Mouse (Mus musculus) R1 (cell line): ENCODE data around the gene Fblim1.

Experiments used
- DNase-seq: peaks from one replicate; pipeline ENCODE4 v3.0.0-alpha.2; 2018; ENCODE audit warnings: low read depth, low spot score

Fblim1 gene

DNA sequence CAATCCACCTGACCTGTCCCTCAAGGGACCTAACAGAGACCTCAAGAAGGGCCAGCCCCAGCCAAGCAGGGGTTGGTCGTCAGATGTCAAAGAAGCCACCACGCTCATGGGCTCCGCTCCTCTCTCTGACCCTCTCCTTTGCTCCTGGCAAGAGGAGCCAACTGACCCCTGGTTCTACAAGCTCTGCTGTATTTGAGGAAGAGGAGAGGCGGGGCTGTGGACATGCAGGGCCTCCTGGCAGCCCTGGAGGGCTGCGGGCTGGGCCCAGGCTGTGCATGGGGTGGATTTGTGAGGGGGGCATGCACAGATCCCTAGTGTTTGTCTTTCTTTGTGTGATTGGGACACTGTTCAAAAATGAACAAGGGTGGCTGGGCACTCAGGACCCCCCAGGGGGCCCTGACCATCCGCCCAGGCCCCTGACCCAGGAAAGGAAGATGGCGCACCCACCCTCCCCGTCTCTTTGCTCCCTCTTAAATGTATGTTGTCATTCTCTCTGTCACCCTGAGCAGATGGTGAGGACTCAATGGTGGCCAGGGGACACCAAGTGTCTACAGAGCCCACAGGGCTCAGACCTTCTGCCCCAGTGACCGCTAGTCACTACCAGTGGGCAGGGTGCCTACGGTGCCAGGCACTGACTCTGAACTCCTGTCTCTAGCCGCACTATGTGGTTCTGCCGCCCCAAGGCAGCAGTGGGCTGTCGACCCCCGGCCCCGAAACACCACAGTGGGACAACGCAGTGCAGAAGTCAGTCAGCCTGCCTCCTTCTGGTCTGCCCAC, 20.1 kb upstream of the Fblim1 start:
- DNase-seq, result no peak

- peak; percentile 87 for DNase-seq
Observed at GRCm38 (mm10) chr4:141624983-141625773, 19.3 kb upstream of the Fblim1 start.

DNA sequence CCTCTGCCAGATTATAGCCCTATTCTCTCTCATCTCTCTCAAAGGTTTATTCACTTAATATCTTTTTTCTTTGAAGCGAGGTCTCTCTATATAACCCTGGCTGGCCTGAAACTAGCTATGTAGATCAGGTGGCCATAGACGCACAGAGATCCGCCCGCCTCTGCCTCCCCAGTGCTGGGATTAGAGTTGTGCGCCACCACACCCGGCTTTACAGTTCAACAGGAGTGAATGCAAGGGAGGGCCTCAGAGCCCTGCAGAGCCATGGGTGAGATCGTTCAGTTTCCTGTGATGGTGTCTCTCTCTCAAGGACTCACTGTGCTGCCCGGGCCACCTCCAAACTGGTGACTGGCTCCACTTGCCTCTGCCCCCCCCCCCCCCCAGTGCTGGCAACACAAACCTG, 18.2 kb upstream of the Fblim1 start:
- no peak for DNase-seq

DNA sequence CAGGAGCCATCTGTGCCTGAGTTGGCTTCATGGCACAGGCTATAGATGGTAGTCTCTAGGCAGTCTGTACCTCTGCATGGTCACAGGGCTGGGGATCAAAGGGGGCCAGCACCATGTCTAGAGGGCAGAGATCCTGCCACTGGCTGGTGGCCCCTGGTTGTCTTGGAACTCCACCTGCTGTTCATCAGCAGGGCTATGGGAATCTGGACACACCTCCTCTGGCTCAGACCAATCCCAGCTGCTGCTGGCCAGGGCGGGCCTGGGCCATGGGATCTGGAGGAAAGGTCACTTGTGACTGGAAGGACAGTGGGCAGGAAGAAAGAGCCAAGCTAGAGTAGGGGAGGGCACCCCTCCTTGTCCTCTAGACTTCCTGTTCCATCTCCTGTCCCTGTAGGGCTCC, 17.8 kb upstream of the Fblim1 start, which contains the start of gene Slc25a34:
Gene Slc25a34 (minus strand): TSS at position 156 of the 400 bp plus-strand sequence.
- peak; percentile 30 for DNase-seq

DNA sequence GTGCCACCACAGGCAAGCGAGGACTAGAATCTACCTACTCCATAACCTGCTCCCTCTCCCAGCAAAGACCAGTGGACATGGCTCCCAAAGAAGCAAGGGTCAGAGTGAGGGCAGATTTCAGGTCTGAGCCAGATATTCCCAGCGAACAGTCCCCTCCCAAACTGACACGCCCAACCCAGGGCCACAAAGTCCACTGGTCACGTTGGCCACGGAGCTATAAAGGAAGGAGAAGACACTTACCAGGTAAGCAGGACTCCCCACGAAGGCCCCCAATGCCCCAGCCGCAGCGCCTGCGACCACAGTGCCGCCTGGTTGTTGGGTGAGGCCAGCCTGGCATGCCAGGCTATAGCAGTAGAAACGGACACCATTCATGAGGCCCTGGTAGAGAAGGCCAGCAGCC, 17.1 kb upstream of the Fblim1 start:
- DNase-seq, result no peak

DNA sequence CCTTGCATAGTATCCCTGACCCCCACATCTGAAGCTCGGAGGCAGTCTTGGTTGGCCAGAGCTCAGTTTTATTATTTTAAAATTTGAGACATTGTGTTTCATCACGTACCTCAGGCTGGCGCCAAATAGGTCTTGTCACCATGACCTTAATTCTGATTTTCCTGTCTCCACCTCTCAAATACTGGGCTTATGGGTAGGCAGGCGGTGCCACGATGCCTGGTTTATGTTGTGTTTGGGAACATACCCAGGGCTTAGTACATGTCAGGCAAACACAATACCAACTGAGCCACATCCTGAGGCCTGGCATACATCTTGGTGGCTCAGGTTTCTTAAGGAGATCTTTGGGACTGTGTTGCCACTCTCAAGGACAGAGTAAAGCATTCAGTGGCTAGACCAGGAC, 16.7 kb upstream of the Fblim1 start:
- no peak for DNase-seq

GRCm38 (mm10) chr4:141622091-141622490, 16.2 kb upstream of the Fblim1 start:
- DNase-seq, result no peak

DNA sequence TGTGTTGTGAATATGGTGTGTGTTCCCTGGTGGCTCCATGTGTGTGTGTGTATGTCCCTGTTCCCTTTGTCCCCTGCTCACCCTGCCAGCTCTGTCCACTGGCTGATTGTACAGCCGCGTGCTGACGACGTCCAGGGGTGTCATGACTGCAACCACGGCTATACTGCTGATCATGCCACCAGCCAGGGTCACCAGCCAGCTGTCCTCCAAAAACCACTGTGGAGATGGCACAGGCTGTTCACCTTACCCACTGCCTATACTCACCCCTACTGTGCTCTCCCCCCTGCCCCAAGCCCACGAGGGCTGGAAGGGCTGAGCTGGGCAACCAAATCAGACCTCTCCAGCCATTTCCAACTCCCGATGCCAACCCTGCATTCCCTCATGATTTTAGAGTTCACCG, 15.4 kb upstream of the Fblim1 start:
- no peak for DNase-seq

DNA sequence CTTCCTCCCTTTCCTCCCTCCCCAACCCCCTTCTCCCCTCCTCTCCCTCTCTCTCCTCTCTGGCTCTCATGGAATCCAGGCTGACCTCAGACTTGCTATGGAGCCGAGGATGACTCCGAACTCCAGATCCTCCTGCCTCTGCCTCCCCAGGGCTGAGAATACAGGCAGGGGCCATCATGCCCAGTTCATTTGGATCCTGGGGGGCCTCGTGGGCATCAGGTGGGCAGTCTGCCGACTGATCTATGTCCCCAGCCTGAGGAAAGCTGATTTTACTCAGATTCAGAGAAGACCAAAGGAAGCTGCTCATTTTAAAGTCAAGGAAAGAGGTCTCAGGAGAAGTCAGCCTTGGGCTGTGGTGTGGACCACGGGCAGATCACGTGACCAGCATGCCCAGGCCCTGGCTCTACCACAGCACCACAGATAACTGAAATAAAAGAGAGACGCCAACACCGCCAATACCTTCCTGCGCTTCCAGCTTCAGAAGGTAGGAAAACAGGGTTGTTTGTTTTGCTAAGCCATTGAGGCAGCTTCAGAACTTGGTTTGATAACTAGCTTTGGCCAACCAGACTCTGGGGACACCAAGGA, 13.5 kb upstream of the Fblim1 start:
- DNase-seq, result no peak

- DNase-seq, result peak; percentile 78
Observed at GRCm38 (mm10) chr4:141618565-141619243, 12.8 kb upstream of the Fblim1 start, which contains the start of gene Tmem82. Gene Tmem82, minus strand, starts transcription at chr4:141618633.

- DNase-seq, result peak; percentile 73
Observed at GRCm38 (mm10) chr4:141617863-141618564, 12.1 kb upstream of the Fblim1 start.

GRCm38 (mm10) chr4:141617299-141617698, 11.4 kb upstream of the Fblim1 start:
- DNase-seq, result peak; percentile 85

DNA sequence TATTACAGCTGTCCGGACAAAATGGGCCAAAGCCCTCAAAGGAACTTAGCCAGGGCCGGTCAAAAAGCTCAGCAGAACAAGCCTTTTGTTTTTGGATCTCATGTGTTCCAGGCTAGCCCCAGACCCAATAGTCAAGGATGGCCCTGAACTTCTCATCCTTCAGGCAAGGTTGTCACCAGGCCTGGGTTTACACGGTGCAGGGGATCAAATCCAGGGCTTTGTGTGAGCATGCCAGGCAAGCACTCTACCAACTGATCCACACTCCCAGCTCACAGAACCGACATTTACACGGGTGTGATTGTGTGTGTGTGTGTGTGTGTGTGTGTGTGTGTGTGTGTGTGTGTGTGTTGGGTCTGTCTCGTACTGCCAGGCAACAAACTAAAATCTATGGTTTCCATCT, 10.9 kb upstream of the Fblim1 start:
- no peak for DNase-seq

- DNase-seq, result no peak
Observed at GRCm38 (mm10) chr4:141614946-141615345, 9.1 kb upstream of the Fblim1 start.

- no peak for DNase-seq
Observed at GRCm38 (mm10) chr4:141609538-141609937, 3.6 kb upstream of the Fblim1 start.

DNA sequence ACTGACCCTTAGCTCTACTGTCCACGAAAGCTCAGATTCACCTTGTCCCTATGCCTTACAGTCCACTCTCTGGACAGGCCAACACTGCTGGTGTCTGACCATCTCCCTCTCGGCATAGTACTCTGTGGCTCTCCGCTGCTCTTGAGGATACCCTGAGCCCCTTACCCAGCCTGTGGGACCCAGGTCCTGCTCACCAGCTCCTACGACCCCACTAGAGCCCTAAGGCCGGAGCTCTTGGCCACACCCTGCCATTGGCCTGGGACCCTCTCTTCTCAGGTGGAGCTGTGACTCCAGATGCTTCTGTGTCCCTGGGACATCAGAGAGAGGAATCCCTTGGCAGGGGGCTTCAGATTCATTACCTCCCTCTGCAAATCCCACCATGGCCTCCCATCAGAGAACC, 475 bp downstream of the Fblim1 start:
- no peak for DNase-seq

DNA sequence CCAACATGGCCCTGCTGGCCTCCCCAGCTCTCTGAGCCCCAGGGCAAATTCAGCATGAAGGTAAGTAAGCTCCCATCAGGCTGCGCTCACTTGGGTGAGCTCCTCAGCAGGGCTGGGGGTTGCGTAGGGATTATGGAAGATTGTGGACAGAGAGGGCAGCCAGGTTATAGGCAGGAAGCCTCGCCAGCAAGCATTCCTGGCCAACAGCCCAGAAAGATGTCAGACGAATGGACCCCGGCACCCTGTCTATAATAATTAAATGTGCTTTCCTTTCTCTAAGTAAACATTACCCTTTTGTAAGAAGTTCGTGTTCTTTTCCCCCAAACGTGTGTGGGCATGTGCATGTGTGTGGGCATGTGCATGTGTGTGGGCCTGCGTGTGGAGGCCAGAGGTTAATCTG, 1.4 kb downstream of the Fblim1 start:
- no peak for DNase-seq

DNA sequence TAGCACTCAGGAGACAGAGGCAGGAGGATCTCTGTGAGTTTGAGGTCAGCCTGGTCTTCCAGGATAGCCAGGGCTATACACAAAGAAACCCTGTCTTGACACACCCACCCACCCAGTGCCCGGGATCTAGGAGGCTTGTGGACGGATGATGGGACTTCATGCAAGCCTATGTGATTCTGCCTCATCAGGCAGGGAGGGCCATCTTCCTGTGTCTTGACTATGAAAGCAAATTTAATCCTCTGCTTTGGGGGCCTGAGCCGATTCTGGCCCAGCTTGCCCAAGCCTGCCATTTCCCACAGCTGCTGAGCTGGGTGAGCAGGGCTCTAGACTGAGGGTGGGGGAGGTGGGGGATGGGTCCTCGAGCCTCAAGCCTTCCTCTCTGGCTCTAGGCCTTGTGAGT, 2.0 kb downstream of the Fblim1 start:
- DNase-seq, result no peak

GRCm38 (mm10) chr4:141602523-141603223, 3.2 kb downstream of the Fblim1 start:
- DNase-seq, result peak; percentile 35

DNA sequence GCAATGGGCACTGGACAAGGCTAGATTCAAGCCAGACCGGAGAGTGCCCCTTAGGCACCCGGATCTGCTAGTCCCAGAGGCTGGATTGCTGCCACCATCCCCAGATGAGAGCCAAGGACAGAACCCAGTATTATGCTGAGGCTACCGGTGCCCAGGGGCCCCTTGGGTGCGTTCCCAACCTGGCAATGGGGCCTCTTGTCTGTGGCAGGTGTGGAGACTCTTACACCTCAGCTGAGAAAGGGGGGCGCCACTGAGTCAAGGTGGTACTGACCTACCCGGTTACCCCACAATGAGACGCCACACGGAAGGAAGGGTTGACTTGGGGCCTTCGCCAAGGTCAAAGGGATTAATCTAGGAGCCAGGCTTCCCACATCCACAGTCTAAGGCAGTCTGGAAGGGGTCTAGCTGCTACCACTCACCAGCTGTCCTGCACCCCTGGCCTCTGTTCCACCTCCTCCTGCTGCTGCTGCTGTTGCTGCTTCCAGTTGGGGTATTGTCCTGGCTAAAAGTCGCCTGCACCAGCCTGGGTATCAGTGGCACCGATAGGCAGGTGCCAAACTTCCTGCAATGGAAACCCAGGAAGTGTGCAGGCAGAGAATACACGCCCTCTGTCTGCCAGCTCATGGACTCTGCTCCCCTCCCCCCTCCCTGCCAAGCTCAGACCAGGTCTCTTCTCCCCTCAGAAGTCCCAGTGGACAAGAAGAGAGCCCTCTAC, 4.6 kb downstream of the Fblim1 start:
- DNase-seq, result peak; percentile 36
